Mouse (Mus musculus) erythroblast, embryonic 14.5 days (primary cell): ENCODE measurements around the gene Slc16a6. TPM values are rescaled to one million over a fixed set of nuclear protein-coding genes. Genes with fewer than 3 reads are reported as not detected.

ENCODE experiments used
- H3K27me3 ChIP-seq: 2 replicates; pipeline ENCODE4 v1.6.1; 2012; ENCODE audit warnings: inconsistent platforms; ENCODE audit not compliant: control insufficient read depth
- H3K36me3 ChIP-seq: 2 replicates; pipeline ENCODE4 v1.6.1; 2012; ENCODE audit warnings: mild to moderate bottlenecking, inconsistent platforms; ENCODE audit not compliant: control insufficient read depth
- H3K4me1 ChIP-seq: 2 replicates; pipeline ENCODE4 v1.6.1; 2012; ENCODE audit warnings: inconsistent platforms; ENCODE audit not compliant: control insufficient read depth
- H3K4me3 ChIP-seq: replicated peaks from 2 replicates; pipeline ENCODE3; 2012; ENCODE audit warnings: moderate library complexity, mild to moderate bottlenecking, inconsistent platforms
- H3K9me3 ChIP-seq: 2 replicates; pipeline ENCODE4 v1.6.1; 2012; ENCODE audit warnings: low read length, inconsistent platforms, mixed read lengths; ENCODE audit not compliant: control insufficient read depth
- GATA1 ChIP-seq: IDR thresholded peaks from 2 replicates; pipeline ENCODE4 v1.6.1; 2012; ENCODE audit warnings: low read length, inconsistent platforms, mixed read lengths
- TAL1 ChIP-seq: IDR thresholded peaks from 3 replicates; pipeline ENCODE4 v1.6.1; 2012; ENCODE audit warnings: low read length, inconsistent platforms, mixed read lengths
- polyA plus RNA-seq: library from polyadenylated mRNA; stranded (reverse); fragments of >175 nt; gene quantifications from 2 replicates; pipeline ENCODE4 v1.2.3, GENCODE M21; 2012

The Slc16a6 gene
- polyA plus RNA-seq, 1 experiment, result 5.3 TPM

DNA sequence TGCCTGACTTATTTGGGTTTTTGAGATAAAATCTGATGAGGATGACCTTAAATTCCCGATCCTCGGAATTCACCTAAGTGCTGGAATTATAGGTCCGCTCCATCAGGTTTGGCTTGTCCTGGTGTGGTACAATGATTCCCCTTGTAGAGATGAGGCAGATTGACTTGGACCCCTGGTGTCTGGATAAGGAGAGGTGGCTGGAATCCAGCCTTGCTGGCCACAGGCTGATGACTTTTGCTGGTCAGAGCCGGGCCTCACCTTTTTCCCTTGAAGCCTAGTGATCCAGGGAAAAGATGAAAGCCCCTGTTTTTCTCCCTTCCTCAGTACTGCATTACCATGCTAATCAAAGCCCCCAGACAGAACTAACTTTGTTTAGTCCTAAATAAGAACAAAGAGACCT lies 2.3 kb upstream of the Slc16a6 start:
- Histone ChIP-seq H3K27me3 (no peaks in the 10 kb centered on the region), H3K4me3 (no peak overlapping the region), H3K36me3 (peaks cover 11% of the 10 kb centered on the region), H3K9me3 (no peaks in the 10 kb centered on the region), H3K4me1 (peaks cover 69% of the 10 kb centered on the region)
- TF ChIP-seq TAL1 (no peak), GATA1 (no peak)

DNA sequence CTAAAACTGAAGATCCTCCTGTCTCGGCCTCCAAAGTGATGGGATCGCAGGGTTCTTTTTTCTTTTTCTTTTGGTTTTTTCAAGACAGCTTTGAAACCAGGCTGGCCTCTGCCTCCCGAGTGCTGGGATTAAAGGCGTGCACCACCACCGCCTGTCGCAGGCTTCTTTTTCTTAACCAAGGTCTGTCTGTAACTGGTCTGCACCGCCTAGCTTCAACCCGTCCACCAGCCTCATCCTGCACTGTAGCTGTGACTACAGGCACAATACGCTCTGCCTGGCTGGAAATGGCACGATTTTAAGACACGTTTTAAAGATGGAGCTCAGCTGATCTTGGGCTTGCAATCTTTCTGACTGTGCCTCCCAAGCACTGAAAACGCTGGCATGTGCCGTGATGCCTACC lies 1.4 kb upstream of the Slc16a6 start:
- Histone ChIP-seq H3K9me3 (no peaks in the 10 kb centered on the region), H3K4me1 (peaks cover 71% of the 10 kb centered on the region), H3K36me3 (peaks cover 18% of the 10 kb centered on the region), H3K4me3 (no peak overlapping the region), H3K27me3 (no peaks in the 10 kb centered on the region)
- no peak for TF ChIP-seq TAL1
- TF ChIP-seq GATA1, result no peak

DNA sequence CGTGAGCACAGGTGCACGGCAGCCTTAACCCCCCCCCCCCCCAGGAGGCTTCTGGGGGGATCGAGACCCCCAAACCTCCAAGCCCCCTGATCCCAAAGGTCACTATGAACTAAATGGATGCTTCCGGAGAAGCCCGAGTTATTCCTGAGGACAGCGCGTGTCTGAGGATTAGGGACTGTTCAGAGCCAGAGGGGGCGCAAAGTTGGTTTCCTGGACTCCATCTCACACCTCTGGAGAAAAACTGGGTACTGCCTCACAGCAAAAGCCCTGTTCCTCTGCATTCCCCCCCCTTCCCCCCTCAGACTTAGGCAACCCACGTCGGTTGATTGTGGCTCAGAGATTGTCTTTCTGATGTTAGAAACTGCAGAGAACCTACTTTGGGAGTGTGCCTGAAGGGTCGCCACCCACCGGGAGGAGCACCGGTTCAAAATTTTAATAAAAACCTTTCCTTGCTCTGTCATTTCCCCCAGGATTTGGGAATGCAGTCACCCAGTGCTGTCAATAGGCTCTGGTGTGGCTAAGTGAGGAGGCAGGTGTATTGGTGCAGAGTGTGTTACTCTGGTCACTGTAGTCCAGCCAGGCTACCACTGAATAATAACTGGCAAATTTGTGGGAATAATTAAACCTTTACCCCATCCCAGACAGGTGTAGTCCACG lies 816 bp upstream of the Slc16a6 start:
- TF ChIP-seq TAL1 (no peak), GATA1 (no peak)
- Histone ChIP-seq H3K9me3 (no peaks in the 10 kb centered on the region), H3K27me3 (no peaks in the 10 kb centered on the region), H3K36me3 (peaks cover 24% of the 10 kb centered on the region), H3K4me1 (peaks cover 72% of the 10 kb centered on the region), H3K4me3 (peak overlapping the region; percentile 100)

DNA sequence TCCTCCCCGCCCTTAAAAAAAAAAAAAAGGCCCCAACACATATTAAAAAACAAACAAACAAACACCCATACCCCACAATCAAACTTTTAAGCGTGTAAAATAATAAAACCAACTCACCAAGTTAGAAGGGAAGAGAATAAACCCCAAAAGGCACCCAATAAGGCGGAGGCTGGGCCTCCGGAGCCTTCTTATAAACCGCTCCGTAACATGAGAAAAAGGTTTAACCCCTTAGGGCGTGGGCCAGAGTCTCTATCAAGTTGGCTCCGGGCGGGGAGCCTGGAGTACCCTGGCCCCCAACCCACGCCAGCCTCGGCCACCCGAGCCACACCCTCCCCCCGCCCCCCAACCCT lies 602 bp downstream of the Slc16a6 start:
- H3K9me3 ChIP-seq, result no peaks in the 10 kb centered on the region
- peaks cover 39% of the 10 kb centered on the region for H3K36me3 ChIP-seq
- H3K27me3 ChIP-seq, result no peaks in the 10 kb centered on the region
- peaks cover 80% of the 10 kb centered on the region for H3K4me1 ChIP-seq
- peak overlapping the region; percentile 100 for H3K4me3 ChIP-seq
- no peak for TF ChIP-seq GATA1
- TF ChIP-seq TAL1, result no peak

DNA sequence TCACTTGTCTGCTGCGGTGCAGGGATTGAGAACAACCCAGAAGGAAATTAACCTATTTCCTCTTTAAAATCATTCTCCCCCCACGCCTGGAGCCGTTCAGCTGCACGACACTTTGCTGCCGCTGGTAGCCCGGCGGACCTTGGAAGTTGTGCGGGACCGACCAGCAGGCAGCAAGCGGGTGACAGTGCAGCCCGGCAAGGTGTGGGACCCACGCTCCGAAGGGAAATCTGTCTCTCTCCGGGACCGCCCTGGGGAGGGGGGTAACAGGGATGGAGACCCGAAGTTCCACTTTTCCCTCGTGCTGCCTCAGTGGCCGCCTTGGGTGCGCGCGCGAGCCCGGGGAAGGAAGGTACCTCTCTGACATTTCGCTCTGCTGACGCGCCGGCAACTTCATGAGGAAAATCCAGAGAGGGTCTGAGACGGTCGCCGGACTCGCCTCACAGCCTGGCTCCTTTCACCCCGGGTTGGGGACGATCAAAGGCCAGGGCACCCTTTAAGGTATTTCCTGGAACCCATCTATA lies 1.2 kb downstream of the Slc16a6 start:
- H3K36me3 ChIP-seq, result peaks cover 44% of the 10 kb centered on the region
- peaks cover 80% of the 10 kb centered on the region for H3K4me1 ChIP-seq
- no peaks in the 10 kb centered on the region for H3K27me3 ChIP-seq
- no peak for TF ChIP-seq GATA1
- no peak for TF ChIP-seq TAL1
- H3K4me3 ChIP-seq, result peak overlapping the region; percentile 100
- H3K9me3 ChIP-seq, result no peaks in the 10 kb centered on the region

DNA sequence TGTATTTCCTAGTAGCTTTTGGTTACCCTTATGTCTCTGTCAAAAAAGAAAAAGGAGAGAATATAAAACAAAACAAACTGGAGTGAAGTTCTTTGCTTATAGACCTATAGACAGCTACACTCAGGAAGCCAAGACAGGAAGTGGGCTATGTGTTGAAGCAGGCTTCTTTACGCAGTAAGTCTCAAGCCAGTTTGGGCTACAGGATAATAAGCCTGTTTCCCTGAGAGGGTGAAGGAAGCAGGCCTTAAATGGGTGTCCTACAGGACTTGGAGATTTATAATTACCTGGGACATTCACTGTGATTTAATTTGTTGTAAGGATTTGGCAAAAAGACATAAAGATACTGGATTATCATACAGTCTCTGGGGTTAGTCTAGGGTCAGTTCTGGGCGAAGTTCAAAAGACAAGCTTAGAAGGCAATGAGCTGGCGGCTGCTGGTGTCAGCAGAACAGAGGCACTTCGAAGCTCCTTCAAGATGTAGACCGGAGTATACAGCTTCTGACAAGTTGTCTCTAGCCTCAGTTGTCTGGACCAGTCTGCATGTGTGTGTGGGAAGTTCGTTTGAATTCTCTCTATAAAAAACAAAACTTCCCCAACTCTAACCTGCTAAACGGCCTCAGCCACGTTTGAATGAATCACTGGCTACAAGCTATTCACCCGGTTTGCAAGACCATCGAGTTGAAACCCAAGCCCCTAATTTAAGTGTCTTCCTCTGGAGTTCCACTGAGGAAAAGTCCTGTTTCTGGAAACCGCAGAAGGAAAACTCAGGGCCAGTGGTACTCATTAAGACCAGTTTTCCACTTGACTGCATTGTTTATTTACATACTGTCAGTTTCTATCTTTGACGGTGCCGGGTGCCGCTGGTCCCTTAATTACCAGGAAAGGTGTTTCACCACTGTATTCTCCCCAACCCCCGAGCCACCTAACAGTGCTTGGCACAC lies 2.2 kb downstream of the Slc16a6 start:
- H3K4me1 ChIP-seq, result peaks cover 77% of the 10 kb centered on the region
- TF ChIP-seq TAL1 (no peak), GATA1 (no peak)
- H3K27me3 ChIP-seq, result no peaks in the 10 kb centered on the region
- no peaks in the 10 kb centered on the region for H3K9me3 ChIP-seq
- peak overlapping the region; percentile 100 for H3K4me3 ChIP-seq
- H3K36me3 ChIP-seq, result peaks cover 54% of the 10 kb centered on the region

DNA sequence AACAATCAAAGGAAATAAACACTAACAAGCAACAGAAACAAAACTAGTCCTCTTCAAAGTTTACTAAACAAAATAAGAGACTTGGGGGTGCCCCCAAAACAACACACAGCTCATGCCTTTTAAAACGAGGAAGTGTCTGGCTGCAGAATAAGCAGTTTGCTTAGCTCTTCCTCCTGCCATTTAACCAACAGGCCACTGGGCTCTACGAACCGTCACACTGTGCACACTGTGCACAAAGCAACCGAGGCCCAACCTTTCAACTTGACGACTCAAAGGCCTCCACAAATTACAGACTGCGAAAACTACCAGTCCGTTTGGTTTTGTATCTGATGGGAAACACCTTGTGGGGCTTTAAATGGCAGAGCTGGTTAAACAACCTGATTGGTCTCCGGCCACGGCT lies 3.2 kb downstream of the Slc16a6 start:
- Histone ChIP-seq H3K36me3 (peaks cover 63% of the 10 kb centered on the region), H3K4me3 (peak overlapping the region; percentile 100), H3K4me1 (peaks cover 77% of the 10 kb centered on the region), H3K27me3 (no peaks in the 10 kb centered on the region), H3K9me3 (no peaks in the 10 kb centered on the region)
- no peak for TF ChIP-seq GATA1
- no peak for TF ChIP-seq TAL1

DNA sequence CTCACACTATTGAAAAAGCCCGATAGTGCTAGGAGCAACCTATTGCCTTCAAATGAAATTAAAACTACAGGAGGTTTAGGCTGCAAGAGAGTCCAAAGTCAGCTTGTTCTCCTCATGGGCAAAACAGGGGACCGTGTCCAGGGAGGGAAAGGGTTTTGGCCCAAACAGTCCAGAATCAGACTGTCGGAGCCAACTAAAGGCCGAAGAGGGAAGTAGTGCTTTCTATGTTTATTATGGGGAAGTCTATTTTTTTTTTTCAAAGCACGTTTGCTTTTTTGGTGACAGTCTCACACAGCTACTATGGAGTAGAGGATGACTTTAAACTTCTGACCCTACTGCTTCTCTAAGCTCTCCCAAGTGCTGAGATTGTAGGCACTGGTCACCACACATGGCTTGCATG lies 5.3 kb downstream of the Slc16a6 start:
- no peaks in the 10 kb centered on the region for H3K9me3 ChIP-seq
- TF ChIP-seq TAL1 (no peak), GATA1 (no peak)
- no peaks in the 10 kb centered on the region for H3K27me3 ChIP-seq
- H3K4me1 ChIP-seq, result peaks cover 72% of the 10 kb centered on the region
- peak overlapping the region; percentile 13 for H3K4me3 ChIP-seq
- H3K36me3 ChIP-seq, result peaks cover 84% of the 10 kb centered on the region

DNA sequence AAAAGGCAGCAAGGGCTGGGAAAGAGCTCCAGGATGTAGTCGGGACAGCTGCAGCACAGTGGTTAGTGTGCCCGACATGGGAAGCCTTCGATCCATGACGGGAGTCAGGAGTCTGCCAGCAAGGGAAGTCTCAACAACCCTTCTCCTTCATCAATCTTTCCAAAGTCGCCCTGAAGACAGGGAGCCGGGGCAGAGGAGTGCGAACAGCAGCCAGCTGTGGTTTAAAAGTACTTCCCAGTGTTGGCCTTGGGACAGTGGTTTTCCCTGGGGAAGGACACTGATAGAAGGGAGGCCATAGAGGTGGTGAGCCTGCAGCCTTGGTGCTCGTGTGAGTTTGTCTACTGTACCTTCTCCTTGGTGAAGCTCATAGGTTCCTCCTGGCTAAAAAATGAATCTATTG lies 6.4 kb downstream of the Slc16a6 start:
- peaks cover 95% of the 10 kb centered on the region for H3K36me3 ChIP-seq
- no peaks in the 10 kb centered on the region for H3K9me3 ChIP-seq
- TF ChIP-seq TAL1 (no peak), GATA1 (no peak)
- no peak overlapping the region for H3K4me3 ChIP-seq
- peaks cover 82% of the 10 kb centered on the region for H3K4me1 ChIP-seq
- no peaks in the 10 kb centered on the region for H3K27me3 ChIP-seq
